Mouse (Mus musculus): ENCODE results near the gene Zfp445. TPM values are rescaled to one million over a fixed set of nuclear protein-coding genes. Genes with fewer than 3 reads are reported as not detected.
A peak's percentile ranks its signal among the peaks of the same experiment; 100 is the strongest.

Gene Zfp445
- polyA plus RNA-seq (2011; ENCODE audit: insufficient read depth, insufficient read length, low replicate concordance, missing spikeins) = 11.4 and 26.8 TPM in 2 replicates

GRCm38 (mm10) chr9:122865697-122866166, at the start of gene Zfp445:
TSS of gene Zfp445 (minus strand) at chr9:122866006.
- H3K4me3 ChIP-seq (replicated peaks; ENCODE audit: control insufficient read depth, low read depth, low read length) = peak within 1 kb of the TSS; percentile 98
- TF ChIP-seq CTCF (IDR thresholded peaks at IDR 0.05; ENCODE audit: control insufficient read depth, insufficient read depth, low read length) = no peak
- TF ChIP-seq POLR2A (IDR thresholded peaks at IDR 0.05; ENCODE audit: borderline replicate concordance, control insufficient read depth, low read depth, low read length) = peak; percentile 57; the same call in 1 of the 2 replicates
- H3K27ac ChIP-seq (ENCODE audit: control insufficient read depth, insufficient read depth, low read depth, low read length, poor library complexity) = peak within 1 kb of the TSS; percentile 87
- no peaks in the 10 kb centered on the region for H3K4me1 ChIP-seq (ENCODE audit: control insufficient read depth, insufficient read depth, low read length)
- 2% methylated on average over 34 of the region's 34 CpGs for WGBS

DNA sequence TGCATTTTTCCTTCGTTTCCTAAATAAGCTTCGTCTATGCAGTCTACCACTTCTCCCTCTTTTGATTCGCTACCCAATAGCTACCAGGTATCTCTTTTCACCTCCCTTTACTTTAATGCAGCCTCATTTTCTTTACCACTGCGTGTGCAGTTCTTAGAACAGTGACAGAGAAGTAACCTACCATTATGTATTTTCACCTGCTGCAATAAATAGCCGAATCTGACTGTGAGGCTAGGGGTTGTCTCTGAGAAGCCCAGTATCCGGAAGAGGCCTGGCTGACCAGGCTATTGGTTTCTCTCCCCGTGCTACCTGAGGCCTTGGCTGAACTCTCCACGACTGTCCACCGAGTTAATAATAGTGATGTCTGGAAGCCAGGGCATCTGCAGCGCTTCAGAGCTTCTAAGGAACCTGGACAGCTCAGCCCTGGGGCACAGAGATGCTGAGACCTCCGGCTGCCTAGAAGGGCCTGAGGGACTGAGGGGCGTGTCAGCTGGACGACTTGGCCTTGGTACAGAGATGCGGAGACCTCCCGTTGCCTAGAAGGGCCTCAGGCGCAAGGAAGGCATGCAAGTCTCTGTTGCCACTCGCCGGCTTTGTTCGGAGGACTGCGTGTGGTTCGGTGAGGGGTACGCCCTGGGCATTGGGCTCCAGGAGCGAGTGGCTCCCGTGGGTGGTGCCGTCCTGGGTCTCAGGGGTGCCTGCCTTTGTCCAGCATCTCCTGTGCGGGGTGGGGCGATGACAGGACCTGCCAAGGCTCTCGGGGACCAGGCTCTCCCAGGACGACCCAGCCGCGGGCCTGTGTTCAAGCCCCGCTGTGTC, 37.1 kb upstream of the Zfp445 start:
- TF ChIP-seq CTCF (IDR thresholded peaks at IDR 0.05; ENCODE audit: control insufficient read depth, insufficient read depth, low read length) = no peak
- TF ChIP-seq POLR2A (IDR thresholded peaks at IDR 0.05; ENCODE audit: borderline replicate concordance, control insufficient read depth, low read depth, low read length) = no peak
- 26% methylated on average over 32 of the region's 32 CpGs for WGBS
- H3K4me1 ChIP-seq (ENCODE audit: control insufficient read depth, insufficient read depth, low read length) = no peaks in the 10 kb centered on the region
- H3K27ac ChIP-seq (ENCODE audit: control insufficient read depth, insufficient read depth, low read depth, low read length, poor library complexity) = no peak overlapping the region
- no peak overlapping the region for H3K4me3 ChIP-seq (replicated peaks; ENCODE audit: control insufficient read depth, low read depth, low read length)

- Histone ChIP-seq H3K4me1 (ENCODE audit: control insufficient read depth, insufficient read depth, low read length) (no peaks in the 10 kb centered on the region), H3K27ac (ENCODE audit: control insufficient read depth, insufficient read depth, low read depth, low read length, poor library complexity) (no peak overlapping the region), H3K4me3 (replicated peaks; ENCODE audit: control insufficient read depth, low read depth, low read length) (no peak overlapping the region)
- no peak for TF ChIP-seq POLR2A (IDR thresholded peaks at IDR 0.05; ENCODE audit: borderline replicate concordance, control insufficient read depth, low read depth, low read length)
- TF ChIP-seq CTCF (IDR thresholded peaks at IDR 0.05; ENCODE audit: control insufficient read depth, insufficient read depth, low read length) = no peak
- WGBS = 73% methylated on average over 2 of the region's 2 CpGs
Measured at GRCm38 (mm10) chr9:122901047-122901446, 35.2 kb upstream of the Zfp445 start.

DNA sequence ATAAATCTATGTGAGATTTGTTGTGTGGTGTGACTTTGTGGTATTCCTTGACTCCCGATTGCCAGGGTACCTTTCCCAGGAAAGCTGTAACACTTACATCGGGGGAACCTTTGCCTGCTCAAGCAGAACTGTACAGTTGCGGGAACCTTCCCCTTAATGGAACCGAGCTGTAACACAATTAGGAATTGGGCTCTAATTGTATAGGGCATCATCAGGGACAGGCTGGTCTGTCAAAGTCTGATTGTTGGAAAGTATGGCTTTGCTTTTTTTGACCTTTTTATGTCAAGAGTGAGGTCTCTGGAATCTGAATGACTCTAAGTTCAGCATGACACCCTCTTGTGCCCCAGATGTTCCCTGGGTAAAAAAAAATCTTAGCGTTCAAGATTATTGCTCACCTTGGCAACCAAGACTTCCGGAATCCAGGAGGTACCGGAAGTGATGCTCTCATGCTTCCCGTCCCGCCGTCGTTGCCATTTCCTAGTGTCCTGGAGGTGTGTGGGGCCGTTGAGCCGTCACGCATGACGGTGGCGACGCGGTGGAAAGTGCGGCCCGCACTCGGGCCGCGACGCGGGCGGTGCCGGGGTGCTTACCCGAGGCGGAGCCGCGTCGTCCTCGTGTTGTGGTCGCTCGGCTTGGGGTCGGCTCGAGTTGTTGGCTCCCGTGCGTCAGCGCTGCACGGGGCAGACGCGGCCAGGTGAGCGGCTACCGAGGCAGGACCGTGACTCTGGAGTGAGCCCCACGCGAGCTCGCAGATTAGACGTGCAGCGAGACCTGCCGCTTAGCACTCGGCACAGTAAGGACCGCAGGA, 20.8 kb upstream of the Zfp445 start:
- peak overlapping the region; percentile 0; the same call in 1 of the 2 replicates for H3K27ac ChIP-seq (ENCODE audit: control insufficient read depth, insufficient read depth, low read depth, low read length, poor library complexity)

DNA sequence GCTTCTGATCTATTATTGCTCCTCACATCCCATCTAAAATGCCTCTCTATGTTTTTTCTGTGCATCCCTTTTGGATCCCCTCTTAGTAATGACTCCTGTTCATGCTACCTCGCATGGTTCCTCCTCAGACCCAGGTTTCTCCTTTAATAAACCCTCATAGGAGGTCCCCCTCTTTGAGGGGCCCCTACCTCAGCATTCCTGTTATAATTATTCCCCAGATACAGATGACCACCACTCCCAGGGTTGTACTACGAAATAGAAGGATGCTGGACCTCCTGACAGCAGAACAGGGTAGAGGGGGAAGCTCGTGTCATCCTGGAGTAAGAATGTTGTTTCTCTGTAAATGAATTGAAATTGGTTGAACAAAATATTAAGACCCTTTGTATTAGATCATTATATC, 19.6 kb upstream of the Zfp445 start, which contains the start of gene Zkscan7:
Gene Zkscan7, plus strand, starts transcription at position 301 of the 400 bp plus-strand sequence.
- H3K4me3 ChIP-seq (replicated peaks; ENCODE audit: control insufficient read depth, low read depth, low read length) = no peak within 1 kb of the TSS
- no peak within 1 kb of the TSS for H3K27ac ChIP-seq (ENCODE audit: control insufficient read depth, insufficient read depth, low read depth, low read length, poor library complexity)
- WGBS = 75% methylated on average over 3 of the region's 3 CpGs
- no peaks in the 10 kb centered on the region for H3K4me1 ChIP-seq (ENCODE audit: control insufficient read depth, insufficient read depth, low read length)
- TF ChIP-seq CTCF (IDR thresholded peaks at IDR 0.05; ENCODE audit: control insufficient read depth, insufficient read depth, low read length) (no peak), POLR2A (IDR thresholded peaks at IDR 0.05; ENCODE audit: borderline replicate concordance, control insufficient read depth, low read depth, low read length) (no peak)

More for the DNA sequence above, 20.8 kb upstream of the Zfp445 start:
- WGBS = 6% methylated on average over 54 of the region's 54 CpGs
- Histone ChIP-seq H3K4me1 (ENCODE audit: control insufficient read depth, insufficient read depth, low read length) (no peaks in the 10 kb centered on the region), H3K4me3 (replicated peaks; ENCODE audit: control insufficient read depth, low read depth, low read length) (peak overlapping the region; percentile 72)
- TF ChIP-seq POLR2A (IDR thresholded peaks at IDR 0.05; ENCODE audit: borderline replicate concordance, control insufficient read depth, low read depth, low read length) = peak; percentile 35; the same call in 1 of the 2 replicates
- no peak for TF ChIP-seq CTCF (IDR thresholded peaks at IDR 0.05; ENCODE audit: control insufficient read depth, insufficient read depth, low read length)

DNA sequence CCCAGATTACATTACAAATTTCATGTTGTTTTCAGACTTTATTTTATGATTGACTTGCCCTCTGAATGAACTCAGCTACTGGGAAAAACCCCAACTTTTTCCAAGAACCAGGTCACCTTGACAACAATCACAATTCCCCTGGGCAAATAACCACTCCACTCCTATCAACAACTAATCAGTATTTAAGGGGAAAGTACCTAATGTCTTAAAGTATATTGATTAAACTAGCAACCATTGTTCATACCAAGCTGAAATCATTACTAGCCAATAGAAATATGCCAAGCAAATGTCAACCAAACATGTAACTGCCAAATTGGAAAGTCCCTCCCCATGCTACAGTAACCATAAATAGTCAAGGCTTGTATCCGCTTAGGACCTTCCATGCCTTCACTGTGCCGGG, 9.3 kb upstream of the Zfp445 start:
- no peak overlapping the region for H3K27ac ChIP-seq (ENCODE audit: control insufficient read depth, insufficient read depth, low read depth, low read length, poor library complexity)
- 85% methylated on average over 2 of the region's 2 CpGs for WGBS
- H3K4me1 ChIP-seq (ENCODE audit: control insufficient read depth, insufficient read depth, low read length) = no peaks in the 10 kb centered on the region
- H3K4me3 ChIP-seq (replicated peaks; ENCODE audit: control insufficient read depth, low read depth, low read length) = no peak overlapping the region
- TF ChIP-seq POLR2A (IDR thresholded peaks at IDR 0.05; ENCODE audit: borderline replicate concordance, control insufficient read depth, low read depth, low read length) = no peak
- no peak for TF ChIP-seq CTCF (IDR thresholded peaks at IDR 0.05; ENCODE audit: control insufficient read depth, insufficient read depth, low read length)

DNA sequence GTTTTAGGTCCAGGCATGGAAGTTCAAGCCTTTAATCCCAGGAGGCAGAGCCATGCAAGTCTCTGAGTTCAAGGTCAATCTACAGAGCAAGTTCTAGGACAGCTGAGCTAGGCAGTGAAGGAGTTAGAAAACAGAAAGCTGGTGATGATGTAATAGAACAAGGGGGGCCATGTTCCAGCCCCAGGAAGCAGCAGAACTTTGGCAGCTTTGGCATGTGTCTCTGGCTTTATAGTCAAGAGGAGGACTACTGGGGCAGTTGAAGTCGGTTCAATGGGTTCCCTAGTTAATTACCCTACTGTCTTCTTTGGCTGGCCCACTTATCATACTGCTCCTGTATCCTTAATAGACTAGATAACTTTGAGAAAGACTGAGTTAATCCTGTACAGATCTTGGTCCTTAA, 8.8 kb upstream of the Zfp445 start:
- H3K27ac ChIP-seq (ENCODE audit: control insufficient read depth, insufficient read depth, low read depth, low read length, poor library complexity) = no peak overlapping the region
- H3K4me3 ChIP-seq (replicated peaks; ENCODE audit: control insufficient read depth, low read depth, low read length) = no peak overlapping the region
- TF ChIP-seq POLR2A (IDR thresholded peaks at IDR 0.05; ENCODE audit: borderline replicate concordance, control insufficient read depth, low read depth, low read length) = no peak
- TF ChIP-seq CTCF (IDR thresholded peaks at IDR 0.05; ENCODE audit: control insufficient read depth, insufficient read depth, low read length) = no peak
- H3K4me1 ChIP-seq (ENCODE audit: control insufficient read depth, insufficient read depth, low read length) = no peaks in the 10 kb centered on the region
- whole genome bisulfite sequencing = 64% methylated on average over 1 of the region's 1 CpGs

DNA sequence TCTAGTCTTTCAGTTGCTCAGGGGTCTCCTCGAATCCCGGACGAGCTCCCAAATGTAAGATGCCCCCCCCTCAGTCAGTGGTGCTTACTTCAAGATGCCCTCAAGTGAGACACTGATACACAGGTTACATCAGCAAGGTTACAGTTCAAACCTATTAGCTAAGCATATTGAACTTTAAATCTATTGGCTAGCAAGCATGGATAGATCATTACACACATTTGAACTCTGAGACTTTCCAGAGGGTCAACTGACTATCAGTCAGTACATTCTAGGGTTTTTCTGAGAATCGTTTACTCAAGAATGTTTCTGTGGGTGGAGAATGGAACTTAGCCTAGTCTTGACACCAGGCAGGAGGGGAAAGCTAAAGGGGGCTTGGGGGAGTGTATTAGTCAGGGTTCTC, 6.8 kb upstream of the Zfp445 start:
- TF ChIP-seq CTCF (IDR thresholded peaks at IDR 0.05; ENCODE audit: control insufficient read depth, insufficient read depth, low read length) (no peak), POLR2A (IDR thresholded peaks at IDR 0.05; ENCODE audit: borderline replicate concordance, control insufficient read depth, low read depth, low read length) (no peak)
- H3K27ac ChIP-seq (ENCODE audit: control insufficient read depth, insufficient read depth, low read depth, low read length, poor library complexity) = no peak overlapping the region
- WGBS = 88% methylated on average over 4 of the region's 4 CpGs

More for the DNA sequence above, 6.8 kb upstream of the Zfp445 start:
- H3K4me1 ChIP-seq (ENCODE audit: control insufficient read depth, insufficient read depth, low read length) = no peaks in the 10 kb centered on the region
- H3K4me3 ChIP-seq (replicated peaks; ENCODE audit: control insufficient read depth, low read depth, low read length) = no peak overlapping the region

Data from bone marrow, adult 2 months (tissue).